Mouse (Mus musculus) olfactory bulb, adult 2 months (tissue): ENCODE measurements around the gene Praf2. TPM values are rescaled to one million over a fixed set of nuclear protein-coding genes. Genes with fewer than 3 reads are reported as not detected.

Experiments
- H3K27ac ChIP-seq: fragments of 200-500 bp; 2 replicates; pipeline ENCODE4 v1.5.1; 2012; ENCODE audit warnings: low read depth, low read length; ENCODE audit not compliant: insufficient read depth
- H3K4me1 ChIP-seq: fragments of 200-500 bp; 2 replicates; pipeline ENCODE4 v1.6.1; 2012; ENCODE audit warnings: low read length; ENCODE audit not compliant: control insufficient read depth, insufficient read depth
- H3K4me3 ChIP-seq: fragments of 200-500 bp; 2 replicates; pipeline ENCODE4 v1.5.1; 2012; ENCODE audit warnings: mild to moderate bottlenecking, low read depth, low read length, moderate library complexity; ENCODE audit not compliant: insufficient read depth
- CTCF ChIP-seq: fragments of 200-500 bp; IDR thresholded peaks from 2 replicates; pipeline ENCODE4 v1.5.1; 2012; ENCODE audit warnings: low read depth, mild to moderate bottlenecking, low read length, moderate library complexity; ENCODE audit not compliant: insufficient read depth
- POLR2A ChIP-seq: fragments of 200-500 bp; IDR thresholded peaks from 2 replicates; pipeline ENCODE4 v1.6.1; 2012; ENCODE audit warnings: mild to moderate bottlenecking, low read depth, low read length, moderate library complexity; ENCODE audit not compliant: insufficient read depth
- WGBS: fragments of 180-500 bp; shearing (Covaris S2); methylation state at CpG from one replicate; pipeline ENCODE4 v1.1.7; 2018; 5-methylcytosine and 5-hydroxymethylcytosine counted together
- polyA plus RNA-seq: library from polyadenylated mRNA; stranded (reverse); fragments of >200 nt; gene quantifications from 2 replicates; pipeline ENCODE4 v1.2.4, GENCODE M21; 2012; ENCODE audit warnings: low replicate concordance; ENCODE audit not compliant: missing spikeins, insufficient read depth, insufficient read length

Praf2 gene
- polyA plus RNA-seq, 1 experiment, result not detected

DNA sequence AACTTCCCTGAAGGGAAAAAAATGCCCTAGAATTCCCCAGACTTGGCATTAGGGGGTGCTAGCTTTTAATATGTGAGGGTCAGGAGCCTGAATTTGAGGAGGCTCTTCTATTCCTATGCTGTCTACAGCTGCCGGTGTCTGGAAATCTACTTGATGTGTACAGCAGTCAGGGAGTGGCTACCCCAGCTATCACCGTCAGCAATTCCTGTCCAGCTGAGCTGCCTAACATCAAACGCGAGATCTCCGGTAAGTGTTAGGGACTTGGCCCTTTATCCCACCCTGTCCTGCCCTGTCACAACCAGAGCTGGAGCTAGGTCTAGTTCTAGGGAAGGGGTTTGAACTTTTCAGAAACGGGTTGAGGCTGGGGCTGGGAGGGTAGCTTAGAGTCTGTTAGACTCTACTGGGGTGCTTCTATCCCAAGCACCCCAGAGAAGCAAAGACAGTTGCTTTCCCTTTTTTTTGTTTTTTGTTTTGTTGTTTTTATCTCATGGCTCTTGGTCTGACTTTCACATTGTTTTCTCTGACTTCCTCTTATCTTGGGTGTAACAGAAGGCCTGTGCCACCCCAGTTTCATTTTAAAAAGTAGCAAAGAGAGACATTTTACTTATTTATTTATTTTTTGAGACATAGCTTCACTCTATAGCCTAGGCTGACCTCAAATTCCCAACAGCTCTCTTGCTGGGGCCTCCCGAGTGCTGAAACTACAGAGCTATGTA is 41.2 kb downstream of the Praf2 start:
- WGBS, result 81% methylated on average over 7 of the region's 7 CpGs
- H3K27ac ChIP-seq, result no peak overlapping the region
- H3K4me1 ChIP-seq, result peaks cover 11% of the 10 kb centered on the region
- no peak overlapping the region for H3K4me3 ChIP-seq
- TF ChIP-seq CTCF (no peak), POLR2A (no peak)

DNA sequence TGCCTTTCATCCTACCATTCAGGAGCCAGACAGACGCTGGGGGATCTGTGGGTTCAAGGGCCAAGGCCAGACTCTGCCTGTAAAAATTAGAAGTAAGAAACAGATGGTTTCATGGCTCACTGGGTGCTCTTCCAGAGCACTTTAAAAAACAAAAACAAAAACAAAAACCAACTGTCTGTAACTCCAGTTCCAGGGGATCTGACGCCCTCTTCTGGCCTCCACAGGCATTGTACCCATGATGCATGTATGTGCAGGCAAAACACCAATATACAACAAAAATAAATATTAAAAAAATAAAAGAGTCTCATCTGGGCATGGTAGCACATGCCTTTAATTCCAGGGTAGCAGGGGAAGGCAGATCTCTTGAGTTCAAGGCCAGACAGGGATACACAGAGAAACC is 44.5 kb downstream of the Praf2 start:
- TF ChIP-seq CTCF (no peak), POLR2A (no peak)
- Histone ChIP-seq H3K27ac (no peak overlapping the region), H3K4me3 (no peak overlapping the region), H3K4me1 (no peaks in the 10 kb centered on the region)
- 47% methylated on average over 2 of the region's 2 CpGs for WGBS

DNA sequence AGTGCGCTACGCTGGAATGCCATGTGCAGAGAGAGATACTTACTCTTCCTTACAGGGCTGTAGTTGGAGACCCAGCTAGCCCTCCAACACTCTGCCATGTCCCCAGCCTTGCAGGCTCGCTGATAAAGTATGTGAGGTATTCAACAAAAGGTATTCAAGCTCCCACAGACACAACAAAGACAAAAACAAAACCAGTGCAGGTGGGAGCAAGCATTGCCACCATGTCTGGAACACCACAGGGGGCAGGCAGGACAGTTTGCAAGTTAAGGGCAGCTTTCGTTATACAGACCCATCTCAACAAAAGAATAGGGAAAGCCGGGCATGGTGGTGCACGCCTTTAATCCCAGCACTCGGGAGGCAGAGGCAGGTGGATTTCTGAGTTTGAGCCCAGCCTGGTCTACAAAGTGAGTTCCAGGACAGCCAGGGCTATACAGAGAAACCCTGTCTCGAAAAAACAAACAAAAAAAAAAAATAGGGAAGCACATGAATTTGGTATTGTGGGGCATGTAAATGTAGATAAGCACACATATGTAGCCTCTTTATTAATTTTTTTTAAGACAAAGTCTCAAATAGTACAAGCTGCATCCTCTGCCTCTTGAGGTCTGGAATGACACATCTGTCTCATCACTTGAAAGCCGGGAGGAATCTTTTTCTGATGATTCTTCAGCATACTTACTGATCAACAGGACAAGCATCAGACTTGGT is 47.4 kb downstream of the Praf2 start:
- no peak overlapping the region for H3K27ac ChIP-seq
- no peak overlapping the region for H3K4me3 ChIP-seq
- WGBS, result 75% methylated on average over 9 of the region's 9 CpGs
- no peaks in the 10 kb centered on the region for H3K4me1 ChIP-seq
- TF ChIP-seq POLR2A (no peak), CTCF (no peak)

DNA sequence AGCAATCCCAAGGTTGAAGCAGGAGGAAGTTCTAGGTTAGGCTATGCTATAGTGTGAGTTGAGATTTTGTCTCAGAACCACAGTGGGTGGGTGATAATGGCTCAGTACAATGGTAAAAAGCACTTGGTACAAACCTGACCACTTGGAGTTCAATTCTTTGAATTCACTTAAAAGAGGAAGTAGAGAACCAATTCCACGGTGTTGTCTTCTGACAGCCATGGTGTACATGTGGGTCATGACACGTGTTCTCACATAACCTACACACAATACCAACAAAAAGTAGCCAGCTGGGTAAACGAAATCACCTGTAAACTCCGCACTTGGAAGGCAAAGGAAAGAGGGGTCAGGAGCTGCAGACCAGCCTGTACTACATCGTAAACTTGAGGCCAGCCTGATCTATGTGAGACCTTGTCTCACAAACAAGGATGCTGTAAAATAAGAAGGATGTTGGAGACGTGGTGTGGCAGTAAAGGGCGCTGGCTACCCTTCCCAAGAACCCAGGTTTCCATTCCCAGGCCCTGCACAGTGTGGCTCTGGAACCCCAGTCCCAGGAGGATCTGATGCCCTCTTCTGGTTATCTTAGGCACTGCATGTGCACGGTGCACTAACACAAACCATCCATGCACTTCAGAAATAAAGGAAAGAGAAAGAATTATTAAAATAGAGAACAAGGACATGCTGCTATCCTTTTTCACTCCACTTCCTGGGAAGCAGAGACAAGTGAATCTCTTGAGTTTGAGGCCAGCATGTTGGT is 48.3 kb downstream of the Praf2 start:
- WGBS, result 42% methylated on average over 8 of the region's 8 CpGs
- TF ChIP-seq CTCF, result no peak
- Histone ChIP-seq H3K4me1 (no peaks in the 10 kb centered on the region), H3K4me3 (no peak overlapping the region), H3K27ac (no peak overlapping the region)

DNA sequence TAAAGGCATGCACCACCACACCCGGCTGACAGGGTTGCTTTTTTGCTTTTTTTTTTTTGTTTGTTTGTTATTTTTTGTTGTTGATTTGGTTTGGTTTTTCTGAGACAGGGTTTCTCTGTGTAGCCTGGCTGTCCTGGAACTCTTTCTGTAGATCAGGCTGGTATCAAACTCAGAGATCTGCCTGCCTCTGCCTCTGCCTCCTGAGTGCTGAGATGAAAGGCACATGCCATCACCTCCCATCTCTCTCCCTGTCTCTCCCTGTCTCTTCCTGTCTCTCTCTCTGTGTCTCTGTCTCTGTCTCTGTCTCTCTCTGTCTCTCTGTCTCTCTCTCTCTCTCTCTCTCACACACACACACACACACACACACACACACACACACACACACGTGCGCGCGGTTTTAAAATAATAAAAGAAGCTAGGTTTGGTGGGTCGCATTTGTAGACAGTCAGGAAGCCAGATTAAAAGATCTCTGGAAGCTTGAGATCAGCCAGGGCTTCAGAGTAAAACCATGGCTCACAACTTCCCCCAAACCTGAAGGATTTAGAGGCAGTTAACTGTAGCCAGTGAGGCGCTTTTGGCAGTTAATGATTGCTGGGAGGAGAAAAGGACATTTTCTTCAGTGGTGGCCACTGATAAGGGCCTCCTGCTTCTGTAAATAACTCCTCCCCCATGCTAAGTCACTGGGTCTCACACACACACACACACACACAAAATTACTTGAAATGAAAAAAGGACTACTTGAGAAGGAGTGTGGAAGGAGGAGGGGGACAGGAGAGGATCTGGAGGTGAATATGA is 50.4 kb downstream of the Praf2 start:
- TF ChIP-seq CTCF, result no peak
- TF ChIP-seq POLR2A, result no peak
- no peaks in the 10 kb centered on the region for H3K4me1 ChIP-seq
- H3K4me3 ChIP-seq, result no peak overlapping the region
- H3K27ac ChIP-seq, result no peak overlapping the region
- WGBS, result 79% methylated on average over 7 of the region's 7 CpGs

DNA sequence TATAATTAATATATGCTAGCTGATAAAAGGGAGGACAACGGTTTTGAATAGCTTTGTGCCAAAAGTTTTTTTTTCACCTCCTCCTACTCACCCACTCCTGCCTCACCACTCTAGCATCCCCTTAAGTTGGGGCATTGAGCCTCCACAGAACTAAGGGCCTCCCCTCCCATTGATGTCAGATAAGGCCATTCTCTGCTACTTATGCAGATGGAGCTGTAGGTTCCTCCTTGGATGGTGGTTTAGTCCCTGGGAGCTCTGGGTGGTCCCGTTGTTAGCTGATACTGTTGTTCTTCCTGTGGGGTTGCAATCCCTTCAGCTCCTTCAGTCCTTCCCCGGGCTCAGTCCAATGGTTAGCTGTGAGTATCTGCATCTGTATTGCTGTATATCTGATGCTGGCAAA is 51.1 kb downstream of the Praf2 start:
- 15% methylated on average over 3 of the region's 3 CpGs for WGBS
- H3K4me3 ChIP-seq, result no peak overlapping the region
- H3K27ac ChIP-seq, result no peak overlapping the region
- TF ChIP-seq CTCF (no peak), POLR2A (no peak)
- no peaks in the 10 kb centered on the region for H3K4me1 ChIP-seq

Other genes with a start within 250 kb of the Praf2 start
- not detected in 2 replicates for gene Foxp3, start 154.8 kb upstream of the Praf2 start, polyA plus RNA-seq
- not detected in 2 replicates for gene Ppp1r3f, start 154.2 kb upstream of the Praf2 start, polyA plus RNA-seq
- not detected in 2 replicates for gene Ccdc22, start 122.9 kb upstream of the Praf2 start, polyA plus RNA-seq
- not detected in 2 replicates for gene Cacna1f, start 121.4 kb upstream of the Praf2 start, polyA plus RNA-seq
- gene Syp, start 90.0 kb upstream of the Praf2 start, polyA plus RNA-seq, result 236 and 474 TPM in 2 replicates
- gene Prickle3, start 71.2 kb upstream of the Praf2 start, polyA plus RNA-seq, result not detected in 2 replicates
- gene Plp2, start 57.0 kb upstream of the Praf2 start, polyA plus RNA-seq, result not detected in 2 replicates
- gene Magix, start 47.2 kb upstream of the Praf2 start, polyA plus RNA-seq, result not detected in 2 replicates
- gene Gpkow, start 31.3 kb upstream of the Praf2 start, polyA plus RNA-seq, result not detected in 2 replicates
- not detected in 2 replicates for gene Wdr45, start 14.1 kb upstream of the Praf2 start, polyA plus RNA-seq
- not detected in 2 replicates for gene Gm45208, start 6.2 kb upstream of the Praf2 start, polyA plus RNA-seq
- not detected in 2 replicates for gene Ccdc120, start 22.5 kb downstream of the Praf2 start, polyA plus RNA-seq
- gene Tfe3, start 34.1 kb downstream of the Praf2 start, polyA plus RNA-seq, result not detected in 2 replicates
- 96.6 TPM in 1 of 2 replicates, not detected in the other for gene Gripap1, start 61.3 kb downstream of the Praf2 start, polyA plus RNA-seq
- gene Kcnd1, start 93.8 kb downstream of the Praf2 start, polyA plus RNA-seq, result not detected in 2 replicates
- gene Otud5, start 112.9 kb downstream of the Praf2 start, polyA plus RNA-seq, result not detected in 2 replicates
- gene Pim2, start 149.8 kb downstream of the Praf2 start, polyA plus RNA-seq, result not detected in 2 replicates
- not detected in 2 replicates for gene Slc35a2, start 155.6 kb downstream of the Praf2 start, polyA plus RNA-seq
- gene Pqbp1, start 170.8 kb downstream of the Praf2 start, polyA plus RNA-seq, result not detected in 2 replicates
- not detected in 2 replicates for gene Timm17b, start 170.9 kb downstream of the Praf2 start, polyA plus RNA-seq
- not detected in 2 replicates for gene Gm10491, start 179.4 kb downstream of the Praf2 start, polyA plus RNA-seq
- not detected in 2 replicates for gene Gm10490, start 181.1 kb downstream of the Praf2 start, polyA plus RNA-seq
- gene Pcsk1n, start 191.4 kb downstream of the Praf2 start, polyA plus RNA-seq, result not detected in 2 replicates
- gene Eras, start 200.2 kb downstream of the Praf2 start, polyA plus RNA-seq, result not detected in 2 replicates
- gene Hdac6, start 219.4 kb downstream of the Praf2 start, polyA plus RNA-seq, result not detected in 2 replicates
- not detected in 2 replicates for gene Gata1, start 249.6 kb downstream of the Praf2 start, polyA plus RNA-seq